23 mouse cellular contexts compared by ENCODE assay signal in the genomic region with DNA sequence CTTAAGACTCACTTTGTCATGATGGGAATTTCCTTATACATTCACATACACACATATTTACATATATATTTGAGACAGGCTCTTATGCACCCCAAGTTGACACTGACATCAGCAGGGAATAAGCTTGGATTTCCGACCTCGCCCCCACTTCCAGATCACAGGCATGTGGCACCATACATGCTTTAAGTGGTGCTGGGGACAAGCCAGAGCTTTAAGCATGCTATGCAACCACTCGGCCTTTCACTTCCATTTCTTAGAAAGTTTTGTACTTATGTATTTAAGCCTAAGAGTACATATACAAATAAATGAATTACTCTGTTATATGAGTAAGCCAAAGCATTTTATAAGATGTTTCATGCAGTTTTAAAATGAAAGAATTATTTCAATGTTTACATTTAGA.
"Had no signal": no experiment of that assay in that cellular context is flagged by ENCODE, and none has a peak within 500 bp of the region (broad histone marks: within the 10 kb centered on the region; RNA-seq: fewer than 3 reads in every experiment).

No protein-coding gene starts in this region.

- H3K9ac ChIP-seq: heart, embryonic 12.5 days; hindbrain, embryonic 12.5 days; hindbrain, embryonic 14.5 days; limb, embryonic 12.5 days had no signal

- H3K4me3 ChIP-seq: heart, embryonic 10.5 days; heart, embryonic 12.5 days; hindbrain, embryonic 10.5 days; hindbrain, embryonic 12.5 days; layer of hippocampus, adult 2 months; left cerebral cortex, adult 2 months; limb, embryonic 10.5 days; limb, embryonic 12.5 days had no signal

- H3K4me2 ChIP-seq: heart, embryonic 12.5 days; hindbrain, embryonic 12.5 days; hindbrain, embryonic 14.5 days; limb, embryonic 12.5 days had no signal

- H3K27ac ChIP-seq: heart, embryonic 10.5 days; hindbrain, embryonic 10.5 days; hindbrain, embryonic 12.5 days; hindbrain, embryonic 14.5 days; layer of hippocampus, adult 2 months; left cerebral cortex, adult 2 months; limb, embryonic 10.5 days; limb, embryonic 12.5 days had no signal

- H3K36me3 ChIP-seq: heart, embryonic 10.5 days; heart, embryonic 12.5 days; hindbrain, embryonic 10.5 days; hindbrain, embryonic 12.5 days; limb, embryonic 10.5 days; limb, embryonic 12.5 days had no signal

- ATAC-seq: forebrain, embryonic 16.5 days; hindbrain, embryonic 16.5 days; inflammation-experienced regulatory T-cells, adult 6 months; intestine, postnatal 0 days had no signal

- H3K9me3 ChIP-seq: heart, embryonic 10.5 days; heart, embryonic 12.5 days; hindbrain, embryonic 10.5 days; hindbrain, embryonic 12.5 days; limb, embryonic 10.5 days; limb, embryonic 12.5 days had no signal

- DNase-seq: gastrocnemius, postnatal 25 days; heart, adult 18-20 months; heart, postnatal 10 days; heart, postnatal 4 days; kidney, adult 18-20 months; kidney, adult 8-10 months; kidney, postnatal 10 days; kidney, postnatal 25 days; kidney, postnatal 4 days; liver had no signal

- H3K27me3 ChIP-seq: heart, embryonic 12.5 days; hindbrain, embryonic 12.5 days; limb, embryonic 12.5 days had no signal
